ENCODE assay signal across 8 mouse cellular contexts in the genomic region with DNA sequence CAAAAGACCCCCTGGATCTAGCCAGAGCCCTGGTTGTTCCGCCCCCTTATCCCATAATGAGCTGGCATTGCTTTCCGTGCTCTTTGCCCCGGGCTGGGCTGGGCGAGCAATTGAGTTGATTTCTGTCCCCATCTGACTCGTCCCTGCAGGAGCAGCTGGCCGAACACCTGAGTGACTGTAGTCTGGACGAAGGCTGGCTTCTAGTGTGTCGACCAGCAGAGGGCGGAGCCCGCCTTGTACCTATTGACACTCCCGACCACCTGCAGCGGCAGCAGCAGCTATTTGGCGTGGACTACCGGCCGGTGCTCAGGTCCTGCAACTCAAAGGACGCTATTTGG. TPM values are rescaled to one million over a fixed set of nuclear protein-coding genes. Genes with fewer than 3 reads are reported as not detected.
DNase-seq lines count a peak whose midpoint lies in the region; ATAC-seq lines count a peak whose summit lies in the region.

No protein-coding gene starts in this region.

- peak overlapping the region; percentile 88 for H3K27ac ChIP-seq in forebrain, embryonic 15.5 days (replicated peaks)
- H3K27ac ChIP-seq in intestine, embryonic 16.5 days (ENCODE audit: low read length): peak overlapping the region; percentile 90
- peak overlapping the region; percentile 86 for H3K27ac ChIP-seq in liver, embryonic 16.5 days (ENCODE audit: low read length)
- H3K27ac ChIP-seq in neural tube, embryonic 12.5 days: no peak overlapping the region

- no peaks in the 10 kb centered on the region for H3K9me3 ChIP-seq in forebrain, embryonic 15.5 days
- no peaks in the 10 kb centered on the region for H3K9me3 ChIP-seq in intestine, embryonic 16.5 days (ENCODE audit: control insufficient read depth, low read length)
- no peaks in the 10 kb centered on the region for H3K9me3 ChIP-seq in liver, embryonic 16.5 days (replicated peaks; ENCODE audit: control insufficient read depth, low read length)
- no peaks in the 10 kb centered on the region for H3K9me3 ChIP-seq in neural tube, embryonic 12.5 days

- 0% methylated on average over 16 of the region's 16 CpGs for WGBS in forebrain, embryonic 15.5 days
- under 1% methylated on average over 16 of the region's 16 CpGs for WGBS in intestine, embryonic 16.5 days
- 1% methylated on average over 16 of the region's 16 CpGs for whole genome bisulfite sequencing in liver, embryonic 16.5 days (ENCODE audit: insufficient replicate concordance)
- 1% methylated on average over 16 of the region's 16 CpGs for WGBS in neural tube, embryonic 12.5 days

- peak overlapping the region; percentile 93 for H3K4me2 ChIP-seq in forebrain, embryonic 15.5 days (replicated peaks)
- peak overlapping the region; percentile 91 for H3K4me2 ChIP-seq in intestine, embryonic 16.5 days (ENCODE audit: low read depth, low read length)
- H3K4me2 ChIP-seq in liver, embryonic 16.5 days (ENCODE audit: low read depth, low read length): peak overlapping the region; percentile 92
- peak overlapping the region; percentile 98 for H3K4me2 ChIP-seq in neural tube, embryonic 12.5 days (replicated peaks)

- no peak for ATAC-seq in forebrain, embryonic 15.5 days (replicated peaks)
- ATAC-seq in intestine, embryonic 16.5 days: peak; percentile 64
- ATAC-seq in liver, embryonic 16.5 days (ENCODE audit: low read depth): no peak
- ATAC-seq in neural tube, embryonic 12.5 days (ENCODE audit: low FRiP score, low read depth): peak; percentile 38

- DNase-seq in adrenal gland, adult (ENCODE audit: inconsistent age in 2 of 2, low spot score in 1 of 2): peak; percentile 58 to 77
- DNase-seq in adrenal gland, postnatal 4 days (ENCODE audit: low spot score in 2 of 2): no peak
- peak; percentile 66 to 71 for DNase-seq in cerebellum, adult 18-20 months
- peak; percentile 45 to 52 for DNase-seq in thymus, postnatal 36 days

- peak overlapping the region; percentile 86 for H3K9ac ChIP-seq in forebrain, embryonic 15.5 days (replicated peaks)
- H3K9ac ChIP-seq in intestine, embryonic 16.5 days (ENCODE audit: low read depth, low read length): peak overlapping the region; percentile 89
- peak overlapping the region; percentile 96 for H3K9ac ChIP-seq in liver, embryonic 16.5 days (ENCODE audit: low read depth, low read length)
- peak overlapping the region; percentile 87 for H3K9ac ChIP-seq in neural tube, embryonic 12.5 days

- peaks cover 32% of the 10 kb centered on the region for H3K4me1 ChIP-seq in forebrain, embryonic 15.5 days
- peaks cover 18% of the 10 kb centered on the region for H3K4me1 ChIP-seq in intestine, embryonic 16.5 days (ENCODE audit: control insufficient read depth, insufficient read depth, low read length)
- peaks cover 33% of the 10 kb centered on the region for H3K4me1 ChIP-seq in liver, embryonic 16.5 days (ENCODE audit: control insufficient read depth, low read depth, low read length)
- peaks cover 18% of the 10 kb centered on the region for H3K4me1 ChIP-seq in neural tube, embryonic 12.5 days

- H3K36me3 ChIP-seq in forebrain, embryonic 15.5 days: peaks cover 26% of the 10 kb centered on the region
- peaks cover 11% of the 10 kb centered on the region; the same call in 1 of the 2 replicates for H3K36me3 ChIP-seq in intestine, embryonic 16.5 days (ENCODE audit: control insufficient read depth, insufficient read depth, low read length)
- peaks cover 35% of the 10 kb centered on the region for H3K36me3 ChIP-seq in liver, embryonic 16.5 days (ENCODE audit: control insufficient read depth, insufficient read depth)
- peaks cover 22% of the 10 kb centered on the region for H3K36me3 ChIP-seq in neural tube, embryonic 12.5 days

- peak overlapping the region; percentile 98 for H3K4me3 ChIP-seq in forebrain, embryonic 15.5 days
- peak overlapping the region; percentile 97 for H3K4me3 ChIP-seq in intestine, embryonic 16.5 days (ENCODE audit: low read length)
- H3K4me3 ChIP-seq in liver, embryonic 16.5 days (ENCODE audit: low read depth, low read length): peak overlapping the region; percentile 95
- peak overlapping the region; percentile 83 for H3K4me3 ChIP-seq in neural tube, embryonic 12.5 days

- H3K27me3 ChIP-seq in forebrain, embryonic 15.5 days: no peaks in the 10 kb centered on the region
- H3K27me3 ChIP-seq in intestine, embryonic 16.5 days (replicated peaks; ENCODE audit: control insufficient read depth, insufficient read depth, low read length): no peaks in the 10 kb centered on the region
- no peaks in the 10 kb centered on the region for H3K27me3 ChIP-seq in liver, embryonic 16.5 days (ENCODE audit: control insufficient read depth, insufficient read depth, low read depth, low read length)
- H3K27me3 ChIP-seq in neural tube, embryonic 12.5 days (replicated peaks): no peaks in the 10 kb centered on the region

RNA-seq across cellular contexts. Expression of a gene that starts 0.7 kb away (rescaled TPM):
- total RNA-seq in adrenal gland, postnatal 4 days (2021): 10 to 100 TPM; 27.0 to 32.6 TPM
- polyA plus RNA-seq in forebrain, embryonic 15.5 days (2015; fragmentation: Nextera tagmentation; extraction: Ambion mirVana): 25.5 and 28.3 TPM in 2 replicates
- polyA plus RNA-seq in intestine, embryonic 16.5 days (2015; fragmentation: Nextera tagmentation; extraction: Ambion mirVana): 14.0 and 15.6 TPM in 2 replicates
- polyA plus RNA-seq in liver, embryonic 16.5 days (2015; fragmentation: Nextera tagmentation; extraction: Ambion mirVana): 6.1 and 6.5 TPM in 2 replicates
- polyA plus RNA-seq in neural tube, embryonic 12.5 days (2016; fragmentation: Nextera tagmentation; extraction: Ambion mirVana): 23.8 and 24.0 TPM in 2 replicates

RNA-seq across cellular contexts. Expression of a gene that starts 1.6 kb away (rescaled TPM):
- total RNA-seq in adrenal gland, postnatal 4 days (2021): 100 to 1,000 TPM; 136 to 141 TPM
- polyA plus RNA-seq in forebrain, embryonic 15.5 days (2015; fragmentation: Nextera tagmentation; extraction: Ambion mirVana): 72.2 and 76.7 TPM in 2 replicates
- 72.8 and 82.8 TPM in 2 replicates for polyA plus RNA-seq in intestine, embryonic 16.5 days (2015; fragmentation: Nextera tagmentation; extraction: Ambion mirVana)
- polyA plus RNA-seq in liver, embryonic 16.5 days (2015; fragmentation: Nextera tagmentation; extraction: Ambion mirVana): 518 and 567 TPM in 2 replicates
- polyA plus RNA-seq in neural tube, embryonic 12.5 days (2016; fragmentation: Nextera tagmentation; extraction: Ambion mirVana): 84.7 and 93.0 TPM in 2 replicates

RNA-seq across cellular contexts. Expression of a gene that starts 23.4 kb away (rescaled TPM):
- 10 to 100 TPM; 32.9 to 34.1 TPM for total RNA-seq in adrenal gland, postnatal 4 days (2021)
- polyA plus RNA-seq in forebrain, embryonic 15.5 days (2015; fragmentation: Nextera tagmentation; extraction: Ambion mirVana): 42.8 and 43.0 TPM in 2 replicates
- 26.8 and 31.4 TPM in 2 replicates for polyA plus RNA-seq in intestine, embryonic 16.5 days (2015; fragmentation: Nextera tagmentation; extraction: Ambion mirVana)
- 20.3 and 20.8 TPM in 2 replicates for polyA plus RNA-seq in liver, embryonic 16.5 days (2015; fragmentation: Nextera tagmentation; extraction: Ambion mirVana)
- polyA plus RNA-seq in neural tube, embryonic 12.5 days (2016; fragmentation: Nextera tagmentation; extraction: Ambion mirVana): 45.4 and 48.6 TPM in 2 replicates

Comparison
In these comparisons a context has a peak if more than half of its experiments do, and no peak if none do; other contexts are left out.
1. DNase-seq: peak in adrenal gland, adult (2 of 2), cerebellum, adult 18-20 months (2 of 2) and thymus, postnatal 36 days (2 of 2); none in adrenal gland, postnatal 4 days (0 of 2).
2. ATAC-seq: peak in intestine, embryonic 16.5 days (single experiment) and neural tube, embryonic 12.5 days (single experiment); none in forebrain, embryonic 15.5 days (single experiment) and liver, embryonic 16.5 days (single experiment).
3. Peak in every context shown above with its lines, with median percentiles within 50 percentile points of each other: H3K4me2 ChIP-seq, H3K4me3 ChIP-seq and H3K9ac ChIP-seq.